Mouse (Mus musculus): Measurements from ENCODE around the gene Havcr2. TPM values are rescaled to one million over a fixed set of nuclear protein-coding genes. Genes with fewer than 3 reads are reported as not detected.

Gene Havcr2
- total and polyA plus RNA-seq, 3 experiments = 0.08 to 0.48 (median 0.31) TPM

- WGBS = 2% methylated on average over 23 of the region's 23 CpGs
- Histone ChIP-seq H3K4me3 (peak overlapping the region; percentile 99), H3K4me1 (ENCODE audit: control insufficient read depth, insufficient read depth, low read length) (peaks cover 3% of the 10 kb centered on the region), H3K9ac (ENCODE audit: low read depth, low read length) (peak overlapping the region; percentile 92), H3K79me2 (replicated peaks; ENCODE audit: control insufficient read depth, insufficient read depth, low read length) (no peaks in the 10 kb centered on the region), H3K36me3 (ENCODE audit: control insufficient read depth, insufficient read depth, low read length) (peaks cover 9% of the 10 kb centered on the region), H3K27ac (peak overlapping the region; percentile 95), H3K27me3 (ENCODE audit: control insufficient read depth, insufficient read depth, low read length) (no peaks in the 10 kb centered on the region)
- DNase-seq = peak in 1 of 2 experiments; percentile 30
- intact Hi-C loops (cut with DNase I) = loop anchor here (10.0 kb wide), 1 partner anchor 483 kb away; the partner anchor contains the start of gene Thg1l
- no peak for TF ChIP-seq EP300 (IDR thresholded peaks at IDR 0.05; ENCODE audit: insufficient read depth, low read depth, low read length)
- no peak for TF ChIP-seq POLR2A (IDR thresholded peaks at IDR 0.05; ENCODE audit: insufficient read depth, low read depth, low read length)
- TF ChIP-seq CTCF (IDR thresholded peaks at IDR 0.05) = no peak
Measured at GRCm38 (mm10) chr11:46437459-46438000, 17.2 kb upstream of the Havcr2 start.

- Histone ChIP-seq H3K4me3 (no peak overlapping the region), H3K9ac (ENCODE audit: low read depth, low read length) (no peak overlapping the region), H3K27ac (no peak overlapping the region), H3K27me3 (ENCODE audit: control insufficient read depth, insufficient read depth, low read length) (no peaks in the 10 kb centered on the region), H3K79me2 (replicated peaks; ENCODE audit: control insufficient read depth, insufficient read depth, low read length) (no peaks in the 10 kb centered on the region), H3K4me1 (ENCODE audit: control insufficient read depth, insufficient read depth, low read length) (peaks cover 3% of the 10 kb centered on the region), H3K36me3 (ENCODE audit: control insufficient read depth, insufficient read depth, low read length) (peaks cover 11% of the 10 kb centered on the region)
- intact Hi-C loops (cut with DNase I) = loop anchor here (10.0 kb wide), 1 partner anchor 484 kb away; the partner anchor contains the start of gene Thg1l
- TF ChIP-seq POLR2A (IDR thresholded peaks at IDR 0.05; ENCODE audit: insufficient read depth, low read depth, low read length) (no peak), CTCF (IDR thresholded peaks at IDR 0.05) (no peak), EP300 (IDR thresholded peaks at IDR 0.05; ENCODE audit: insufficient read depth, low read depth, low read length) (no peak)
- 81% methylated on average over 5 of the region's 5 CpGs for WGBS
- no peak for DNase-seq
Measured at GRCm38 (mm10) chr11:46439005-46439543, 15.7 kb upstream of the Havcr2 start.

GRCm38 (mm10) chr11:46441774-46442173 lies 13.0 kb upstream of the Havcr2 start:
- H3K36me3 ChIP-seq (ENCODE audit: control insufficient read depth, insufficient read depth, low read length) = peaks cover 11% of the 10 kb centered on the region
- H3K27me3 ChIP-seq (ENCODE audit: control insufficient read depth, insufficient read depth, low read length) = no peaks in the 10 kb centered on the region
- no peak for DNase-seq
- no peak overlapping the region for H3K27ac ChIP-seq
- H3K4me3 ChIP-seq = no peak overlapping the region
- peaks cover 3% of the 10 kb centered on the region for H3K4me1 ChIP-seq (ENCODE audit: control insufficient read depth, insufficient read depth, low read length)
- no peaks in the 10 kb centered on the region for H3K79me2 ChIP-seq (replicated peaks; ENCODE audit: control insufficient read depth, insufficient read depth, low read length)
- H3K9ac ChIP-seq (ENCODE audit: low read depth, low read length) = no peak overlapping the region
- TF ChIP-seq POLR2A (IDR thresholded peaks at IDR 0.05; ENCODE audit: insufficient read depth, low read depth, low read length) (no peak), CTCF (IDR thresholded peaks at IDR 0.05) (no peak), EP300 (IDR thresholded peaks at IDR 0.05; ENCODE audit: insufficient read depth, low read depth, low read length) (no peak)
- intact Hi-C loops (cut with DNase I) = no loop called here
- 73% methylated on average over 1 of the region's 1 CpGs for WGBS

- Histone ChIP-seq H3K4me3 (no peak overlapping the region), H3K27ac (no peak overlapping the region), H3K79me2 (replicated peaks; ENCODE audit: control insufficient read depth, insufficient read depth, low read length) (no peaks in the 10 kb centered on the region), H3K9ac (ENCODE audit: low read depth, low read length) (no peak overlapping the region), H3K36me3 (ENCODE audit: control insufficient read depth, insufficient read depth, low read length) (peaks cover 11% of the 10 kb centered on the region), H3K27me3 (ENCODE audit: control insufficient read depth, insufficient read depth, low read length) (no peaks in the 10 kb centered on the region), H3K4me1 (ENCODE audit: control insufficient read depth, insufficient read depth, low read length) (no peaks in the 10 kb centered on the region; the same call in 1 of the 2 replicates)
- DNase-seq = no peak
- intact Hi-C loops (cut with DNase I) = no loop called here
- TF ChIP-seq CTCF (IDR thresholded peaks at IDR 0.05) = peak; percentile 46
- no peak for TF ChIP-seq EP300 (IDR thresholded peaks at IDR 0.05; ENCODE audit: insufficient read depth, low read depth, low read length)
- TF ChIP-seq POLR2A (IDR thresholded peaks at IDR 0.05; ENCODE audit: insufficient read depth, low read depth, low read length) = no peak
- 78% methylated on average over 1 of the region's 1 CpGs for WGBS
Measured at GRCm38 (mm10) chr11:46443152-46443551, 11.6 kb upstream of the Havcr2 start.

GRCm38 (mm10) chr11:46443979-46444378 lies 10.8 kb upstream of the Havcr2 start:
- Histone ChIP-seq H3K36me3 (ENCODE audit: control insufficient read depth, insufficient read depth, low read length) (peaks cover 8% of the 10 kb centered on the region), H3K27me3 (ENCODE audit: control insufficient read depth, insufficient read depth, low read length) (no peaks in the 10 kb centered on the region), H3K79me2 (replicated peaks; ENCODE audit: control insufficient read depth, insufficient read depth, low read length) (no peaks in the 10 kb centered on the region), H3K9ac (ENCODE audit: low read depth, low read length) (no peak overlapping the region), H3K4me1 (ENCODE audit: control insufficient read depth, insufficient read depth, low read length) (no peaks in the 10 kb centered on the region; the same call in 1 of the 2 replicates), H3K27ac (no peak overlapping the region), H3K4me3 (no peak overlapping the region)
- intact Hi-C loops (cut with DNase I) = no loop called here
- DNase-seq = no peak
- no peak for TF ChIP-seq EP300 (IDR thresholded peaks at IDR 0.05; ENCODE audit: insufficient read depth, low read depth, low read length)
- TF ChIP-seq POLR2A (IDR thresholded peaks at IDR 0.05; ENCODE audit: insufficient read depth, low read depth, low read length) = no peak
- no peak for TF ChIP-seq CTCF (IDR thresholded peaks at IDR 0.05)
- WGBS = 72% methylated on average over 5 of the region's 5 CpGs

GRCm38 (mm10) chr11:46446150-46446549 lies 8.6 kb upstream of the Havcr2 start:
- Histone ChIP-seq H3K27ac (no peak overlapping the region), H3K27me3 (ENCODE audit: control insufficient read depth, insufficient read depth, low read length) (no peaks in the 10 kb centered on the region), H3K9ac (ENCODE audit: low read depth, low read length) (no peak overlapping the region), H3K79me2 (replicated peaks; ENCODE audit: control insufficient read depth, insufficient read depth, low read length) (no peaks in the 10 kb centered on the region), H3K36me3 (ENCODE audit: control insufficient read depth, insufficient read depth, low read length) (peaks cover 5% of the 10 kb centered on the region), H3K4me3 (no peak overlapping the region), H3K4me1 (ENCODE audit: control insufficient read depth, insufficient read depth, low read length) (no peaks in the 10 kb centered on the region; the same call in 1 of the 2 replicates)
- TF ChIP-seq EP300 (IDR thresholded peaks at IDR 0.05; ENCODE audit: insufficient read depth, low read depth, low read length) (no peak), POLR2A (IDR thresholded peaks at IDR 0.05; ENCODE audit: insufficient read depth, low read depth, low read length) (no peak), CTCF (IDR thresholded peaks at IDR 0.05) (no peak)
- DNase-seq = no peak
- intact Hi-C loops (cut with DNase I) = no loop called here
- WGBS = 88% methylated on average over 6 of the region's 6 CpGs
